Mouse (Mus musculus) gastrocnemius, adult 2 months (tissue): ENCODE measurements around the gene Irf1. TPM values are rescaled to one million over a fixed set of nuclear protein-coding genes. Genes with fewer than 3 reads are reported as not detected.

Experiments used
- DNase-seq: peaks from one replicate; pipeline ENCODE4 v3.0.0; 2022
- H3K27ac ChIP-seq: fragments of 200-600 bp; 2 replicates; pipeline ENCODE4 v1.8.1; 2022; ENCODE audit warnings: mild to moderate bottlenecking
- H3K4me3 ChIP-seq: fragments of 200-600 bp; 2 replicates; pipeline ENCODE4 v1.8.1; 2022; ENCODE audit warnings: mild to moderate bottlenecking, moderate library complexity
- CTCF ChIP-seq: fragments of 200-600 bp; IDR thresholded peaks from 2 replicates; pipeline ENCODE4 v1.8.1; 2022; ENCODE audit warnings: antibody characterized with exemption, mild to moderate bottlenecking, moderate library complexity
- intact Hi-C: fragments of 180-260 bp; cut with DNase I; formaldehyde crosslinking; loops from one replicate; pipeline ENCODE4 v1.15.1; 2025
- total RNA-seq, 2 experiments: library from RNA; stranded (reverse); gene quantifications; 2 replicates each; pipeline ENCODE4 v1.2.3; 2021

Gene Irf1
- total RNA-seq, 2 experiments from 2014 or later: 6.2 to 7.0 TPM

- TF ChIP-seq CTCF: no peak
These were observed 8.6 kb downstream of the Irf1 start for GRCm38 (mm10) chr11:53778455-53778854.

GRCm38 (mm10) chr11:53779808-53780207, 10.0 kb downstream of the Irf1 start:
- no peak overlapping the region for H3K4me3 ChIP-seq
- DNase-seq: no peak
- no peak for TF ChIP-seq CTCF
- intact Hi-C loops: loop anchor here (5.0 kb wide), 1 partner anchor 37 kb away; no protein-coding TSS in a partner anchor
- H3K27ac ChIP-seq: no peak overlapping the region

More at GRCm38 (mm10) chr11:53778455-53778854, 8.6 kb downstream of the Irf1 start:
- no peak overlapping the region for H3K27ac ChIP-seq
- no peak overlapping the region for H3K4me3 ChIP-seq
- intact Hi-C loops: no loop called here
- DNase-seq: no peak

- DNase-seq: peak; percentile 10
- 0 out of 2 replicates have a peak overlapping the region, but pooled peaks have one; percentile 35 for H3K27ac ChIP-seq
- TF ChIP-seq CTCF: no peak
- no peak overlapping the region for H3K4me3 ChIP-seq
- intact Hi-C loops: loop anchor here (5.0 kb wide), 1 partner anchor 37 kb away; no protein-coding TSS in a partner anchor
These were observed 10.4 kb downstream of the Irf1 start for GRCm38 (mm10) chr11:53780262-53780661.

GRCm38 (mm10) chr11:53781201-53781775, 11.5 kb downstream of the Irf1 start:
- intact Hi-C loops: loop anchor here (5.0 kb wide), 1 partner anchor 36 kb away; no protein-coding TSS in a partner anchor
- peak; percentile 10 for DNase-seq
- no peak for TF ChIP-seq CTCF
- no peak overlapping the region for H3K27ac ChIP-seq
- no peak overlapping the region for H3K4me3 ChIP-seq

GRCm38 (mm10) chr11:53781964-53782363, 12.2 kb downstream of the Irf1 start:
- DNase-seq: peak; percentile 19
- no peak for TF ChIP-seq CTCF
- H3K27ac ChIP-seq: no peak overlapping the region

GRCm38 (mm10) chr11:53783288-53783687, 13.5 kb downstream of the Irf1 start:
- DNase-seq: no peak
- Histone ChIP-seq H3K4me3 (no peak overlapping the region), H3K27ac (peak overlapping the region; percentile 43; the same call in 1 of the 2 replicates)
- intact Hi-C loops: loop anchor here (5.0 kb wide), 1 partner anchor 34 kb away; no protein-coding TSS in a partner anchor
- TF ChIP-seq CTCF: no peak

More at GRCm38 (mm10) chr11:53781964-53782363, 12.2 kb downstream of the Irf1 start:
- no peak overlapping the region for H3K4me3 ChIP-seq
- intact Hi-C loops: loop anchor here (5.0 kb wide), 1 partner anchor 35 kb away; no protein-coding TSS in a partner anchor

GRCm38 (mm10) chr11:53785311-53785936, 15.6 kb downstream of the Irf1 start:
- intact Hi-C loops: no loop called here
- TF ChIP-seq CTCF: no peak
- peak overlapping the region; percentile 83 for H3K27ac ChIP-seq
- DNase-seq: no peak
- no peak overlapping the region for H3K4me3 ChIP-seq

- peak; percentile 40 for DNase-seq
- Histone ChIP-seq H3K27ac (peak overlapping the region; percentile 83), H3K4me3 (no peak overlapping the region)
- intact Hi-C loops: no loop called here
- TF ChIP-seq CTCF: no peak
These were observed 16.5 kb downstream of the Irf1 start for GRCm38 (mm10) chr11:53786058-53787031.

- peak overlapping the region; percentile 83 for H3K27ac ChIP-seq
These were observed 18.4 kb downstream of the Irf1 start for GRCm38 (mm10) chr11:53788196-53788595.

GRCm38 (mm10) chr11:53789277-53789676, 19.5 kb downstream of the Irf1 start:
- peak overlapping the region; percentile 83 for H3K27ac ChIP-seq
- H3K4me3 ChIP-seq: no peak overlapping the region
- TF ChIP-seq CTCF: no peak
- intact Hi-C loops: no loop called here
- no peak for DNase-seq

More at GRCm38 (mm10) chr11:53788196-53788595, 18.4 kb downstream of the Irf1 start:
- no peak overlapping the region for H3K4me3 ChIP-seq
- TF ChIP-seq CTCF: no peak
- DNase-seq: peak; percentile 80
- intact Hi-C loops: no loop called here

- peak; percentile 55 for DNase-seq
- TF ChIP-seq CTCF: no peak
- intact Hi-C loops: no loop called here
These were observed 23.2 kb downstream of the Irf1 start for GRCm38 (mm10) chr11:53792986-53793385.

GRCm38 (mm10) chr11:53794015-53794414, 24.2 kb downstream of the Irf1 start:
- Histone ChIP-seq H3K4me3 (no peak overlapping the region; the same call in 1 of the 2 replicates), H3K27ac (peak overlapping the region; percentile 77)
- TF ChIP-seq CTCF: no peak
- intact Hi-C loops: no loop called here
- DNase-seq: peak; percentile 34

More at GRCm38 (mm10) chr11:53792986-53793385, 23.2 kb downstream of the Irf1 start:
- H3K27ac ChIP-seq: 0 out of 2 replicates have a peak overlapping the region, but pooled peaks have one; percentile 35
- no peak overlapping the region for H3K4me3 ChIP-seq
